Mouse (Mus musculus) kidney, embryonic 16.5 days (tissue): ENCODE measurements around the gene Gm10337. TPM values are rescaled to one million over a fixed set of nuclear protein-coding genes. Genes with fewer than 3 reads are reported as not detected.

Source experiments
- ATAC-seq: fragments of 200-750 bp; cut with Nextera tagmentation; 2 replicates; pipeline ENCODE4 v1.8.0; 2017; ENCODE audit warnings: moderate TSS enrichment; ENCODE audit not compliant: low FRiP score, low TSS enrichment
- H3K27ac ChIP-seq: fragments of 300-500 bp; sonication (generic); 2 replicates; pipeline ENCODE4 v1.5.1; 2014; ENCODE audit warnings: low read length
- H3K27me3 ChIP-seq: fragments of 300-500 bp; sonication (generic); 2 replicates; pipeline ENCODE4 v1.6.1; 2014; ENCODE audit warnings: low read length, control low read depth, mixed read lengths; ENCODE audit not compliant: insufficient read depth
- H3K36me3 ChIP-seq: fragments of 300-500 bp; sonication (generic); 2 replicates; pipeline ENCODE4 v1.6.1; 2014; ENCODE audit warnings: low read length, control low read depth, mixed read lengths; ENCODE audit not compliant: insufficient read depth
- H3K4me1 ChIP-seq: fragments of 300-500 bp; sonication (generic); 2 replicates; pipeline ENCODE4 v1.6.1; 2014; ENCODE audit warnings: low read length, control low read depth, mixed read lengths; ENCODE audit not compliant: insufficient read depth
- H3K4me2 ChIP-seq: fragments of 300-500 bp; sonication (generic); replicated peaks from 2 replicates; pipeline ENCODE4 v1.6.1; 2014; ENCODE audit warnings: low read depth, low read length
- H3K4me3 ChIP-seq: fragments of 300-500 bp; sonication (generic); 2 replicates; pipeline ENCODE4 v1.5.1; 2014; ENCODE audit warnings: mild to moderate bottlenecking, low read length
- H3K9ac ChIP-seq: fragments of 300-500 bp; sonication (generic); replicated peaks from 2 replicates; pipeline ENCODE4 v1.6.1; 2014; ENCODE audit warnings: low read length
- H3K9me3 ChIP-seq: fragments of 300-500 bp; sonication (generic); 2 replicates; pipeline ENCODE4 v1.6.1; 2016; ENCODE audit warnings: low read length, control low read depth
- WGBS: fragments of 180-500 bp; shearing (Covaris S2); extraction: QIAGEN DNeasy Blood & Tissue Kit; methylation state at CpG from one replicate; pipeline ENCODE4 v1.1.7; 2014; 5-methylcytosine and 5-hydroxymethylcytosine counted together
- polyA plus RNA-seq: library from polyadenylated mRNA; unstranded; fragments of >200 nt; fragmentation: Nextera tagmentation; extraction: Ambion mirVana; gene quantifications from 2 replicates; pipeline ENCODE4 v1.2.1, GENCODE M21; 2015

Gm10337 gene
- polyA plus RNA-seq, 1 experiment from 2014 or later = 6.7 TPM

DNA sequence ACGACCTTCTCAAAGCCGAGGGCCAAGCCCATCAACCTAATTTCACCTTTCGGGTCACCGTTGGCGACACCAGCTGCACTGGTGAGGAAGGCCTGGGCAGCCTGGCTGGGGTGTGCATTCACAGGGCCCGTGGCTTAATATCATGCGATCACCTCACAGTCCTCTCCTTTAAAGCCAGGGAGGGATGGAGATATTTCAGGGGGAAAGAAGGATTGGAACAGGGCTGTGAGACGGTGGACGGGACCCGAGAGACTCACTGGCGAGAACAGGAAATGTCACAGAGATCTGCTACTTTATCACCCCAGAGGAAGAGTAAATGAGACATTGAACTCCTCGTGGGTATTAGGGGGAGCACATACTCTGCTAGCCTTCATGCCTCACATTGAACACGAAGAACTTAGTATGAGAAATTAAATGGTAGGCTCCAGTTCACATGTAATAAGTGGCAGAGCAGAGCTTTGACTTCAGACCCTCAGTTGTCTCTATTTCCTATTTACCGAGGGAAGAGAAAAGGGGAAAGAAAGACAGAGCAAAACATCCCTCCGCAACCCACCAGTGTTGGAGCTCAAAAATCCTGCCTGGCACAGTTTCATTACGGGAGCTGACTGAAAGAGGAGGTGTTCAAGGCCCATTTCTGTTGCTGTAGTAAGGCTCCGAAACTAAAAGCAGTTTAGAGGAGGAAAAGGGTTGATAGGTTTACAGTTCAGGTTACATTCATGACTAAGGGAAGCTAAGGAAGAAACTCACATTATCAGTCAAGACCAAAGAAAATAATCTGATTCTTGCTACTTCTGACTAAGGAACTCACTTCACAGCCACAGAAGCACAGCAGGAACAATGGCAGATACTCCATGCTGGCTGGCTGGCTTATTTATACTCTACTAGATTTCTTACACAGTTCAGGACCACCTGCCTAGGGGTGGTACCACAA, 16.0 kb downstream of the Gm10337 start:
- 54% methylated on average over 17 of the region's 17 CpGs for WGBS
- H3K4me2 ChIP-seq = peak overlapping the region; percentile 84
- peaks cover 30% of the 10 kb centered on the region for H3K4me1 ChIP-seq
- peak overlapping the region; percentile 85 for H3K9ac ChIP-seq
- no peaks in the 10 kb centered on the region for H3K9me3 ChIP-seq
- H3K36me3 ChIP-seq = peaks cover 22% of the 10 kb centered on the region
- no peaks in the 10 kb centered on the region for H3K27me3 ChIP-seq
- H3K27ac ChIP-seq = peak overlapping the region; percentile 99
- peak overlapping the region; percentile 66 for H3K4me3 ChIP-seq
- ATAC-seq = no peak

DNA sequence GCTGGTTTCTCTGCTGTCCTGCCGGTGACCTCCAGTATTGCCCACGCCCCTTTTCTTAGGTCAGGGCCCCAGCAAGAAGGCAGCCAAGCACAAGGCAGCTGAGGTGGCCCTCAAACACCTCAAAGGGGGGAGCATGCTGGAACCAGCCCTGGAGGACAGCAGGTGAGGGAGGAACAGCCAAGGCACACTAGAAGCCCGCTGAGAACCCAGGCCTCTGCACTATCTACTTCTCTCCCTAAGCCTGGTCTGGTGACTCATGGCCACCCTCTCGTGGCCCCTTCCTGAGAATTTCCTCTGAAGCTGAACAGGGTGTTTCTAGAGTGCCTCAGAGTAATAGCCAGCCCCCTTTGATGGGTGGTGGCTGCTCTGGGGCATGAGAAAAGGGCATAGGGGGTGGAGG, 16.9 kb downstream of the Gm10337 start:
- Histone ChIP-seq H3K9ac (peak overlapping the region; percentile 54; the same call in 1 of the 2 replicates), H3K4me2 (no peak overlapping the region), H3K27me3 (no peaks in the 10 kb centered on the region), H3K9me3 (no peaks in the 10 kb centered on the region), H3K4me1 (peaks cover 27% of the 10 kb centered on the region), H3K27ac (no peak overlapping the region), H3K4me3 (no peak overlapping the region), H3K36me3 (peaks cover 22% of the 10 kb centered on the region)
- 65% methylated on average over 4 of the region's 4 CpGs for WGBS
- no peak for ATAC-seq

DNA sequence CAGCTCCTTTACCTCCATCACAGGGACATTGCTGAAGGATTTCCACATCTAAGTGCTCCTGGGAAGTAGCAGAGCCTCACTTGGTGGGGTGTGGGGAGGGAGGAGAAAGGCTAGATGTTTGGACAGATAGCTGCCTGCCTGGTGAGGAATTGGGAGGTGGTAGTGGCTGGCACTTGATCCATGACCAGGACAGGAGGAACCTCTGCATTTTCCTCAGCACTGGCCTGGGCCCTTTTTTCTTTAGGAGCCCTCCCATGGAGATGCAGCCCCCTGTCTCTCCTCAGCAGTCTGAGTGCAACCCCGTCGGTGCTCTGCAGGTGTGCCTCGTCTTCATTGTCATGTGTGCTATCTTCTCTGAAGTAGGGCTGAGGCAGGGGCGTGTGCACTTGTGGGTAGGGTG, 18.0 kb downstream of the Gm10337 start:
- H3K27ac ChIP-seq = no peak overlapping the region
- ATAC-seq = no peak
- H3K9ac ChIP-seq = no peak overlapping the region
- 69% methylated on average over 4 of the region's 4 CpGs for WGBS
- H3K9me3 ChIP-seq = no peaks in the 10 kb centered on the region
- H3K36me3 ChIP-seq = peaks cover 22% of the 10 kb centered on the region
- H3K4me1 ChIP-seq = peaks cover 17% of the 10 kb centered on the region
- no peak overlapping the region for H3K4me3 ChIP-seq
- no peak overlapping the region for H3K4me2 ChIP-seq
- H3K27me3 ChIP-seq = no peaks in the 10 kb centered on the region

DNA sequence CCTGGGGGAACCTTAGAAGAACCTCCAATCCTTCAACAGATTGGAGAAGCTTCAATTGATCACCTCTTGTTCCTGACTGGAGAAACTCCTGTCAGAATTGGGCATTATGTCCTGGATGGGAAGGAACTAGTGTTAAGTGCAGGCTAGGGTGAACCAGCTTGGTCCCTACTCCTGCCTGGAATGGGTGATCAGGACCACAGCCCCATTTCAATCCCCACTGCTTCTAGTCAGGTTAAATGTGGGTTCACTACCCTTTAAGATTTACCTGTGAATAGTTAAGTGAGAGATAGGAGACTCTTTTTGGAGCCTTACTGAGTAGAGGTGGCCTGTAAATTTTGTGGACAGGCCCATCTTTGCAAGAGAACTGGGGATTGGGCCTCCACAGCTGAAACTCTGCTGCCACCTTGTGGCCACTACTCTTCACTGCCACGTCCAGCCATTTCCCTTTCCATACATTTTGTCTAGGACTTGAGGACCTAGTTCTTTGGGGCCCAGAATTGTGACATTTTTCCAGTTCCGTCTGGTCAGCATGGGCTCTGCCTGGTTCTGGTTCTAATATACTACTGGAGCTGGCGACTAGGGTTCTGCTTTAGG, 21.5 kb downstream of the Gm10337 start, which contains the start of gene Npff:
Npff (minus strand) TSS at position 51 of the 594 bp plus-strand sequence.
- peak; percentile 64; the same call in 1 of the 2 replicates for ATAC-seq
- Histone ChIP-seq H3K9ac (no peak within 1 kb of the TSS), H3K9me3 (no peaks in the 10 kb centered on the region), H3K4me2 (no peak within 1 kb of the TSS), H3K36me3 (peaks cover 45% of the 10 kb centered on the region), H3K27me3 (no peaks in the 10 kb centered on the region), H3K4me3 (no peak within 1 kb of the TSS), H3K4me1 (0 out of 2 replicates have a peak, but pooled peaks cover 7% of the 10 kb centered on the region), H3K27ac (no peak within 1 kb of the TSS)
- 6% methylated on average over 3 of the region's 3 CpGs for WGBS

DNA sequence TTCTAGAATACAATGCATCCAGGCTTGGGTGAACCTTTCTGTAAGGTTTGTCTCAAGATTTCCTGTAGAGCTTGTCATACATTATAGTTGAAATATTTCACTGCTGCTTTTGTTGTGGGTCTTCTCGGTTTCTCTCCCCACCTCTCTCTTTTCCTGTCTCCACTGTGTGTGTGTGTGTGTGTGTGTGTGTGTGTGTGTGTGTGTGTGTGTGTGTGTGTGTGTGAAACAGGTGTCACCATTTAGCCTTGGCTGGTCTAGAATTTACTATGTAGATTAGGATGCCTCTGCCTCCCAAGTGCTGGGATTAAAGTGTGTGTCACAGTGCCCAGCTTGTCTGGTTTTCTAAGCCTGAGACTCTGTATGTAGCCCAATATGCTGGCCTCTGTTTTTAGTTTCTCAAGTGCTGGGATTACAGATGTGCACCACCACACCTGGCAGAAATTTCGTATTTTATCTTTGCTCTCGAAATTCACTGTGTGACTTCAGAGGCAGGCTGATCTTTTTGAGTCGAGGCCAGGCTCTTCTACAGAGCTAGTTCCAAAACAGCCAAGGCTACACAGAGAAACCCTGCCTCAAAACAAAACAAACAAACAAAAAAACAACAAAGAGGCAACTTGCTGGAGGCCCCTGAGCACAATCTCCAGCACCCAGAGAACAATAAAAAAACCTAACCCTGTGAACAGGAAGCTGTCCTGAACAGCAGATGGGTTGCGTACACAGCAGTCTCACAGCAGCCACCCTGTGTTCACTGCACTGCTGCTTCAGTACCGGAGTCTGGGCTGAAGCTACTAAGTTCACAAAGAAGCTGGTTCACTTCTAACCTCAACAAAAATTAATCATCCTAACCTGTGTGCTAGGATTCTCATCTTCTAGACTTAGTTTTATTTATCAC, 22.8 kb downstream of the Gm10337 start:
- 70% methylated on average over 6 of the region's 6 CpGs for WGBS
- Histone ChIP-seq H3K27ac (no peak overlapping the region), H3K4me2 (no peak overlapping the region), H3K9me3 (no peaks in the 10 kb centered on the region), H3K4me1 (no peaks in the 10 kb centered on the region), H3K36me3 (peaks cover 54% of the 10 kb centered on the region), H3K27me3 (no peaks in the 10 kb centered on the region), H3K9ac (no peak overlapping the region), H3K4me3 (no peak overlapping the region)
- ATAC-seq = no peak

DNA sequence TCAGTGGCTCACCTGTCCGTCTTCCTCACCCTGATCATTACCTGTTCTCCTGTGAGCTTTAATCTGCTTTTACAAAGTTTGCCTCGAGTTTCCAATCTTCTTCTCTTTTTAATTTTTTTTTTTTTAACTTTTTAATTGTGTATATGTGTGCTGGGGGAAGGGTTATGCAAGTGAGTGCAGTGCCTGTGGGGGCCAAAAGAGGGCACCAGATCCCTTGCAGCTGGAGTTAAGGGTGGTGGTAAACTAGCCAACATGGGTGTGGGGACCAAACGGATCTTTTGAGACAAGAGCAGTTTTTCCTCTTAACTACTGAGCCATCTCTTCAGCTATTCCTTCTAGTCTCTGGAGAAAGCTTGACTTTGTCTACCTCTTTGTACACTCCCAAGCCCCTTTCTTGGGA, 24.4 kb downstream of the Gm10337 start:
- Histone ChIP-seq H3K36me3 (peaks cover 59% of the 10 kb centered on the region), H3K4me1 (no peaks in the 10 kb centered on the region), H3K4me3 (no peak overlapping the region), H3K27ac (no peak overlapping the region), H3K9me3 (no peaks in the 10 kb centered on the region), H3K9ac (no peak overlapping the region), H3K27me3 (no peaks in the 10 kb centered on the region), H3K4me2 (no peak overlapping the region)
- no peak for ATAC-seq
- WGBS = 79% methylated on average over 3 of the region's 3 CpGs

DNA sequence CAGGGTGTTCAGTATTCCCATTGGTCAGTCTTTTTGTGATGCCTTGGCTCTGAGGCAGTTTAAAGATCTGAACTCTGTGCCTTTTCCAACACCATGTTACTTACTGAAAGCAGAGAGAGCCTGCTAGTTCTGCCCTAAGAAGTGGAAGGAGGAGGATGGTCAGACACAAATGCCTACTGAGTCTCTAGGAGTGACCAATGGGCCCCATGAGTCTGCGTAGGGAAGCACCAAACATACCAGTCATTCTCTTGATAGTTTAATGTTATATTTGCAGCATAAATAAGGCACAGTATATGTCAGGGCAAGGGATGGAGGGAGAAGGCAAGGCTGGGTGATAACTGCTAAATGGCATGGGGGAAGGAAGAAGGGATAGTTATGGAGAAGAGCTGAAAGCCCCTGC, 24.9 kb downstream of the Gm10337 start:
- no peak overlapping the region for H3K27ac ChIP-seq
- H3K4me3 ChIP-seq = no peak overlapping the region
- no peak overlapping the region for H3K9ac ChIP-seq
- no peaks in the 10 kb centered on the region for H3K27me3 ChIP-seq
- H3K9me3 ChIP-seq = no peaks in the 10 kb centered on the region
- 94% methylated on average over 1 of the region's 1 CpGs for WGBS
- ATAC-seq = no peak
- no peaks in the 10 kb centered on the region for H3K4me1 ChIP-seq
- H3K4me2 ChIP-seq = no peak overlapping the region
- H3K36me3 ChIP-seq = peaks cover 61% of the 10 kb centered on the region

DNA sequence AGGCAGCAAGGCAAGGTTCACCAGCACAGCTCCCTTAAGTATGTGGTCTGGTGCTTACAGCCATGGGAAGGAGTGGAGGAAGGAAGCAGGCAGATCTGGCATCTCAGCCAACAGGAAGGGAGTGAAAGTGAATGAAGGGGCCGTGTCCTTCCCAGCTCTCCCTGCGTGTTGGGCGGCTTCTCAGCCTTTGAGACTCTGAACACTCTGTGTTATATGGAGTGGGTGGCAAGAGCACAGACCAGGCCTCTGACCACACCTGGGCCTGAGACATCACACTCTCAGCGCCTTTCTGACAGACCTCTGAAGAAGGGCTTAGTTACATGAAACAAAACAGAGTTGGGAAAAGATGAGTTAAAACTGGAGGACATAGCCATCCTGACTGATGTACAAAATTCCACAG, 27.0 kb downstream of the Gm10337 start:
- WGBS = 83% methylated on average over 4 of the region's 4 CpGs

DNA sequence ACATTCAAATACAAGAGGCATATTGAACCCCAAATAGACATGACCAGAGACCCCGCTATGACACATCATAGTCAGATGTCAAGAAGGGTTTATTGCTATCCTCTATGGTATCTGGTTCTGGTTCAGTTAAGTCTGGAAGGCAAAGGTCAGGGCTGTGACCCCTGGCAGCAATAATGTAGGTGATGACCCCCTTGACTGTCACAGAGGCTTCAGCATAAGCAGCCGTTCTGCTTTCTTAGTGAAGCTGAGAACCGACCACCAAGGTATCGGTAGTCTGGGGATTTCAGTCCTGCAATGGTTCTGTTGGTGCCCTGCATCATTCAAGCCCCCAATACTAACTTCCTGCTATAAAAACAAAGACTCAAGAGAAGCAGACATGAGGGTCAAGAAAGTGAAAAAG, 28.1 kb downstream of the Gm10337 start:
- Histone ChIP-seq H3K4me2 (no peak overlapping the region), H3K27ac (no peak overlapping the region), H3K27me3 (no peaks in the 10 kb centered on the region), H3K9me3 (no peaks in the 10 kb centered on the region), H3K36me3 (peaks cover 72% of the 10 kb centered on the region), H3K9ac (no peak overlapping the region), H3K4me1 (no peaks in the 10 kb centered on the region), H3K4me3 (no peak overlapping the region)
- no peak for ATAC-seq
- 54% methylated on average over 4 of the region's 4 CpGs for WGBS

More for the DNA sequence above, 27.0 kb downstream of the Gm10337 start:
- no peaks in the 10 kb centered on the region for H3K9me3 ChIP-seq
- no peak overlapping the region for H3K4me3 ChIP-seq
- no peaks in the 10 kb centered on the region for H3K27me3 ChIP-seq
- ATAC-seq = no peak
- peaks cover 63% of the 10 kb centered on the region for H3K36me3 ChIP-seq
- no peak overlapping the region for H3K4me2 ChIP-seq
- no peak overlapping the region for H3K27ac ChIP-seq
- no peak overlapping the region for H3K9ac ChIP-seq
- no peaks in the 10 kb centered on the region for H3K4me1 ChIP-seq
